Mouse (Mus musculus): ENCODE results near the gene Dync1i2. TPM values are rescaled to one million over a fixed set of nuclear protein-coding genes. Genes with fewer than 3 reads are reported as not detected.

The Dync1i2 gene
- polyA plus RNA-seq, 1 experiment = 130 TPM

GRCm38 (mm10) chr2:71295844-71296243, 84.3 kb downstream of the Dync1i2 start:
- WGBS = 85% methylated on average over 12 of the region's 12 CpGs
- TF ChIP-seq POLR2A (IDR thresholded peaks at IDR 0.05; ENCODE audit: borderline replicate concordance, insufficient read depth, low read length) (no peak), CTCF (IDR thresholded peaks at IDR 0.05; ENCODE audit: borderline replicate concordance, insufficient read depth, low read depth, low read length) (no peak)
- Histone ChIP-seq H3K4me1 (ENCODE audit: control insufficient read depth, insufficient read depth, low read length) (no peaks in the 10 kb centered on the region), H3K27me3 (ENCODE audit: control insufficient read depth, insufficient read depth, low read length) (no peaks in the 10 kb centered on the region), H3K4me3 (replicated peaks; ENCODE audit: insufficient read depth, low read depth, low read length) (no peak overlapping the region), H3K27ac (ENCODE audit: insufficient read depth, low read length) (no peak overlapping the region)
- DNase-seq = no peak

DNA sequence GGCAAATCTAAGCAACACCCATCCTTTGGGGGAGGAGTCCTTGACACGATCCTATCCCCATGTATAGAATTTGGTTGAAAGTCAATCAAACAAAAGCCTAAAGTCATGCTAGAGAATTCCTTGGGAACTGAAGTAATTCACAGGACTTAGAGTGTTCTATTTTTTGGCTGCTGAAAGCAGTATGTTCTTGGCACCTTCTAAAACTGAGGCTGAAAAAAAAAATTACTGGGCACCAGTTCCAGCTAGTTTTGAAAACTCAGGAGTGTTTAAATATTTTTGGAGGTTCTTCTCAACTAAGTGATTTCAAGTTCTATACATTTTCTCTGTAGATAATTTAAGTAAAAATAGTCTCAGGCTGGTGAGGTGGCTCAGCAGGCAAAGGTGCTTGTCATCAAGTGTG, 86.0 kb downstream of the Dync1i2 start:
- Histone ChIP-seq H3K27ac (ENCODE audit: insufficient read depth, low read length) (no peak overlapping the region), H3K27me3 (ENCODE audit: control insufficient read depth, insufficient read depth, low read length) (no peaks in the 10 kb centered on the region), H3K4me3 (replicated peaks; ENCODE audit: insufficient read depth, low read depth, low read length) (no peak overlapping the region), H3K4me1 (ENCODE audit: control insufficient read depth, insufficient read depth, low read length) (no peaks in the 10 kb centered on the region)
- WGBS = 38% methylated on average over 1 of the region's 1 CpGs
- DNase-seq = no peak
- no peak for TF ChIP-seq POLR2A (IDR thresholded peaks at IDR 0.05; ENCODE audit: borderline replicate concordance, insufficient read depth, low read length)
- no peak for TF ChIP-seq CTCF (IDR thresholded peaks at IDR 0.05; ENCODE audit: borderline replicate concordance, insufficient read depth, low read depth, low read length)

DNA sequence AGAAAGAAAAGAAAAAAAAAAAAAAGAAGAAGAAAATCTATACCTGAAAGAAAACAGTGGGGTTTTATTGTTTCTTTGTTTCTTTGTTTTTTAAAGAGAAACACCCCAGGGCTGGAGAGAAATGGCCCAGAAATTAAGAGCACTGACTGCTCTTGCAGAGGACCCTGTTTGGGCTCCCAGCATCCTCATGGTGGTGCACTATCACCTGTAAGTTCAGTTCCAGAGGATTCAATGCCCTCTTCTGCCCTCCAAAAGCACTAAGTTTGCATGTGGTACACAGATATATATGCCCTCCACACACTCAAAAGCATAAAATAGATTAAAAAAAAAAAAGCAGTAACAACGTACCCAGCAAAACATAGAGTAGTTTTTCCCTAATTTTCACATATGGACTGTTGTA, 87.2 kb downstream of the Dync1i2 start:
- H3K27me3 ChIP-seq (ENCODE audit: control insufficient read depth, insufficient read depth, low read length) = no peaks in the 10 kb centered on the region
- DNase-seq = no peak
- WGBS = 97% methylated on average over 1 of the region's 1 CpGs
- no peak overlapping the region for H3K27ac ChIP-seq (ENCODE audit: insufficient read depth, low read length)
- no peak for TF ChIP-seq CTCF (IDR thresholded peaks at IDR 0.05; ENCODE audit: borderline replicate concordance, insufficient read depth, low read depth, low read length)
- TF ChIP-seq POLR2A (IDR thresholded peaks at IDR 0.05; ENCODE audit: borderline replicate concordance, insufficient read depth, low read length) = no peak
- H3K4me1 ChIP-seq (ENCODE audit: control insufficient read depth, insufficient read depth, low read length) = no peaks in the 10 kb centered on the region; the same call in 1 of the 2 replicates
- H3K4me3 ChIP-seq (replicated peaks; ENCODE audit: insufficient read depth, low read depth, low read length) = no peak overlapping the region

- WGBS = 33% methylated on average over 3 of the region's 3 CpGs
- H3K4me3 ChIP-seq (replicated peaks; ENCODE audit: insufficient read depth, low read depth, low read length) = no peak overlapping the region
- H3K27me3 ChIP-seq (ENCODE audit: control insufficient read depth, insufficient read depth, low read length) = no peaks in the 10 kb centered on the region
- TF ChIP-seq CTCF (IDR thresholded peaks at IDR 0.05; ENCODE audit: borderline replicate concordance, insufficient read depth, low read depth, low read length) (no peak), POLR2A (IDR thresholded peaks at IDR 0.05; ENCODE audit: borderline replicate concordance, insufficient read depth, low read length) (no peak)
- no peak overlapping the region for H3K27ac ChIP-seq (ENCODE audit: insufficient read depth, low read length)
- DNase-seq = no peak
- peaks cover 2% of the 10 kb centered on the region; the same call in 1 of the 2 replicates for H3K4me1 ChIP-seq (ENCODE audit: control insufficient read depth, insufficient read depth, low read length)
These were observed 90.7 kb downstream of the Dync1i2 start for GRCm38 (mm10) chr2:71302156-71302663.

DNA sequence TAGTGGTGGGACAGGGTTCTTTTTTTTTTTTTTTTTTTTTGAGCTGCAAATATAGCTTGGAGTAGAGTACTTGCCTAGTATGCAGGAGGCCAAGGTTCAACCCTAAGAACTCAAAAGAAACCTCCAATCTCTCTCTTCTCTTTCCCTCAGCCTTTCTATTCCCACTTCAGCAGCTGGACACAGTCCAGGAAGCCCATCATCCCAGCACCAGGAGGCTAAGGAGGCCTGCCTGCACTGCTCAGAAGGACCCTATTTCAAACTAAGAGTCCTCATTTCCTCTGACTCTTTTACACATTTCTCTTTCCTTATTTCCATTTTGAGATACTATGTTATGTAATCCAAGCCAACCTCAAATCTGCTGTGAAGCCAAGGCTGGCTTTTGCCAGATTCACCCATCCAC, 91.7 kb downstream of the Dync1i2 start:
- DNase-seq = no peak
- no peaks in the 10 kb centered on the region for H3K27me3 ChIP-seq (ENCODE audit: control insufficient read depth, insufficient read depth, low read length)
- H3K4me3 ChIP-seq (replicated peaks; ENCODE audit: insufficient read depth, low read depth, low read length) = no peak overlapping the region
- peaks cover 2% of the 10 kb centered on the region; the same call in 1 of the 2 replicates for H3K4me1 ChIP-seq (ENCODE audit: control insufficient read depth, insufficient read depth, low read length)
- no peak for TF ChIP-seq POLR2A (IDR thresholded peaks at IDR 0.05; ENCODE audit: borderline replicate concordance, insufficient read depth, low read length)
- TF ChIP-seq CTCF (IDR thresholded peaks at IDR 0.05; ENCODE audit: borderline replicate concordance, insufficient read depth, low read depth, low read length) = no peak
- H3K27ac ChIP-seq (ENCODE audit: insufficient read depth, low read length) = no peak overlapping the region

DNA sequence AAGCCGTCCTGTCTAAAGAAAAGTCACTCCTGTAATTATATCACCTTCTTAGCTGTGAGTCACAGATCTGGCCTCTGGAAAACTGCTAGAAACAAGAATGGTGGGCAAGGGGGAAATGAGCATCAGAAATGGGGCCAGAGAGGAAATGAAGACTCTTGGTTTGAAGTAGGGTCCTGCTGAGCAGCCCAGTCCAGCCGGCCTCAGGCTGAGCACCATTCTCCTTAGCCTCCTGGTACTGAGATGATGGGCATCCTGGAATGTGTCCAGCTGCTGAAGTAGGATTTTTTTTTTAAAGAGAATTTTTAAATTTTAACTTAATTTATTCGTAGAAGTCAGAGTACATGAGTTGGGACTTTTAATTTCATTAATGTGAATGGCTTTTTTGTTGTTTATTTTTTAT, 93.3 kb downstream of the Dync1i2 start:
- WGBS = 30% methylated on average over 3 of the region's 3 CpGs
- H3K4me3 ChIP-seq (replicated peaks; ENCODE audit: insufficient read depth, low read depth, low read length) = no peak overlapping the region
- TF ChIP-seq POLR2A (IDR thresholded peaks at IDR 0.05; ENCODE audit: borderline replicate concordance, insufficient read depth, low read length) (no peak), CTCF (IDR thresholded peaks at IDR 0.05; ENCODE audit: borderline replicate concordance, insufficient read depth, low read depth, low read length) (no peak)
- DNase-seq = no peak
- H3K27ac ChIP-seq (ENCODE audit: insufficient read depth, low read length) = no peak overlapping the region
- H3K27me3 ChIP-seq (ENCODE audit: control insufficient read depth, insufficient read depth, low read length) = no peaks in the 10 kb centered on the region
- peaks cover 2% of the 10 kb centered on the region; the same call in 1 of the 2 replicates for H3K4me1 ChIP-seq (ENCODE audit: control insufficient read depth, insufficient read depth, low read length)

DNA sequence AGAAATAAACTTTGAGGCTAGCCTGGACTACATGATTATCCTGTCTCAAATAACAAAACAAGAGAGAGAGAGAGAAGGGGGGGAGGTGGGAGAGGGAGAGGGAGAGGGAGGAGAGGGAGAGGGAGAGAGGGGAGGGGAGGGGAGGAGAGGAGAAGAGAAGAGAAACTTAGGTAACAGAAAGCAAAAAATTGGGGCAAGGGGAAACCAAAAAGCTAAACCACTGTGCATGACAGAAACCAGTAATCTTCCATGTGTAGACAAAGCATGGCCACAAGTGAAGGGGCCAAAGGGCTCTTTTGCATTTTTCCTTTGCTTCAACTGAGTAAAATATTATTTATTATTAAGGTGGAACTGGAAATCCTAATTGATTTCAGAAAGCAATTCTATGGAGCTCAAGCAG, 94.9 kb downstream of the Dync1i2 start:
- TF ChIP-seq POLR2A (IDR thresholded peaks at IDR 0.05; ENCODE audit: borderline replicate concordance, insufficient read depth, low read length) (no peak), CTCF (IDR thresholded peaks at IDR 0.05; ENCODE audit: borderline replicate concordance, insufficient read depth, low read depth, low read length) (no peak)
- Histone ChIP-seq H3K4me1 (ENCODE audit: control insufficient read depth, insufficient read depth, low read length) (peaks cover 2% of the 10 kb centered on the region; the same call in 1 of the 2 replicates), H3K27ac (ENCODE audit: insufficient read depth, low read length) (no peak overlapping the region), H3K27me3 (ENCODE audit: control insufficient read depth, insufficient read depth, low read length) (no peaks in the 10 kb centered on the region), H3K4me3 (replicated peaks; ENCODE audit: insufficient read depth, low read depth, low read length) (no peak overlapping the region)
- DNase-seq = no peak

- WGBS = 44% methylated on average over 2 of the region's 2 CpGs
- no peak overlapping the region for H3K27ac ChIP-seq (ENCODE audit: insufficient read depth, low read length)
- TF ChIP-seq POLR2A (IDR thresholded peaks at IDR 0.05; ENCODE audit: borderline replicate concordance, insufficient read depth, low read length) (no peak), CTCF (IDR thresholded peaks at IDR 0.05; ENCODE audit: borderline replicate concordance, insufficient read depth, low read depth, low read length) (no peak)
These were observed 98.2 kb downstream of the Dync1i2 start for GRCm38 (mm10) chr2:71309726-71310125.

More at GRCm38 (mm10) chr2:71309726-71310125, 98.2 kb downstream of the Dync1i2 start:
- Histone ChIP-seq H3K4me1 (ENCODE audit: control insufficient read depth, insufficient read depth, low read length) (no peaks in the 10 kb centered on the region), H3K4me3 (replicated peaks; ENCODE audit: insufficient read depth, low read depth, low read length) (no peak overlapping the region), H3K27me3 (ENCODE audit: control insufficient read depth, insufficient read depth, low read length) (no peaks in the 10 kb centered on the region)
- no peak for DNase-seq
